Mouse (Mus musculus) cerebellum, adult 2 months (tissue): ENCODE data around the gene Oard1. TPM values are rescaled to one million over a fixed set of nuclear protein-coding genes. Genes with fewer than 3 reads are reported as not detected.
A peak's percentile ranks its signal among the peaks of the same experiment; 100 is the strongest.

Source experiments
- DNase-seq, 2 experiments: peaks; one replicate each; pipeline ENCODE4 v3.0.0; 2021
- H3K27ac ChIP-seq: fragments of 200-500 bp; 2 replicates; pipeline ENCODE4 v1.5.1; 2012; ENCODE audit warnings: low read length, control low read depth, inconsistent platforms; ENCODE audit not compliant: insufficient read depth
- H3K27me3 ChIP-seq: fragments of 200-500 bp; 2 replicates; pipeline ENCODE4 v1.6.1; 2012; ENCODE audit warnings: inconsistent platforms, mild to moderate bottlenecking, low read length, moderate library complexity; ENCODE audit not compliant: control insufficient read depth, insufficient read depth
- H3K4me1 ChIP-seq: fragments of 200-500 bp; 2 replicates; pipeline ENCODE4 v1.6.1; 2011; ENCODE audit warnings: low read length; ENCODE audit not compliant: control insufficient read depth, insufficient read depth
- H3K4me3 ChIP-seq: fragments of 200-500 bp; replicated peaks from 2 replicates; pipeline ENCODE3; 2011; ENCODE audit warnings: mild to moderate bottlenecking, low read depth, low read length, control low read depth; ENCODE audit not compliant: insufficient read depth
- CTCF ChIP-seq: fragments of 200-500 bp; IDR thresholded peaks from 2 replicates; pipeline ENCODE4 v1.5.1; 2011; ENCODE audit warnings: low read depth, mild to moderate bottlenecking, control low read depth, low read length, moderate library complexity, borderline replicate concordance; ENCODE audit not compliant: insufficient read depth
- POLR2A ChIP-seq: fragments of 200-500 bp; IDR thresholded peaks from 2 replicates; pipeline ENCODE4 v1.6.1; 2011; ENCODE audit warnings: low read length, control low read depth, borderline replicate concordance; ENCODE audit not compliant: insufficient read depth
- WGBS: fragments of 180-500 bp; shearing (Covaris S2); methylation state at CpG from one replicate; pipeline ENCODE4 v1.1.7; 2018; 5-methylcytosine and 5-hydroxymethylcytosine counted together
- polyA plus RNA-seq: library from polyadenylated mRNA; depleted of rRNA; stranded (reverse); fragments of >200 nt; gene quantifications from 2 replicates; pipeline ENCODE4 v1.2.3, GENCODE M21; 2012; rRNA removed

Gene Oard1
- 27.4 and 27.6 TPM in 2 replicates for polyA plus RNA-seq

DNA sequence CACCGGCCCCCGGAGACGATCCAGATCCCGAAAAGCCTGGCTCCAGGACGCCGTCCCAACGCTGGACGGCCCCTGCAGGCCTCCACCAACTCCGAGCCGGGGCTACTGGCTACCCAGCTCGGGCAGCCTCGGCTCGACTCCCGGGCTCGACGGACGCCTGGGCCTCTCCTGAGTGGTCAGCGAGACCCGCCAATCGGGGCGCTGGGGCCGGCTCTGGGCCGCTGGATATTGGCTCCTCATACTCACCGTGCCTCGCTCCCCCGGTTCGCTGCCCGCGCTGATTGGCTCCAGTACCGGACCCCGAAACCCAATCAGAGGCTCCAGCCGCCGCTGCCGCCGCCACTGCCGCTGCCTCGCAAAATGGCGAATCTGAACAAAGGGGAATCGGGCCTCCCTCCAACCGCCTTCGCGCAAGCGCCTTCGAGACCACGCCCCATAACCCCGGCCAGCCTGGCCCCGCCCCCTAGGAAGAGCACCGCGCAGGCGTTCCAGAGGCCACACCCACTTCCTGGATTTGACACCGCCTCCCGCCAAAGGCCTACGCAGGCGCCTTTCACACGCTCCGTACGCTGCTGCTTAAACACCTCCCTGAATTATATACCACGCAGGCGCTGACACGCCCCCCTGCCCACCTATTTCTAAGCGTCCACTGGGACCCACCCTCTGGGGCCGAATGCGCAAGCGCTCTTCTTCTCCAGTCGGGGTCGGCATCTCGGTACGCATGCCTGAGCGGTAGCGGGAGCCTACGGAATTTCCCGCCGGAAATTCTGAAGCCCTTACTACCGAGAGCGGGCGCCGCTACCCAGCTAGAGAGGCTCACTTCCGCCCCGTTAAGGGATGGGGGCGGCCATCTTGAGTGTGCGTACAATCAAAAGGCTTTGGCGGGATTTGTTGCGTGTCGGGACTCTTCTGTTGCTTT, at the start of gene Oard1, which contains the start of gene Nfya:
Gene Oard1, plus strand, starts transcription at position 635 of the 919 bp plus-strand sequence.
Gene Nfya, minus strand, starts transcription at position 527 of the 919 bp plus-strand sequence.
- WGBS: under 1% methylated on average over 84 of the region's 84 CpGs
- Histone ChIP-seq H3K27me3 (no peaks in the 10 kb centered on the region), H3K27ac (peak within 1 kb of the TSS; percentile 98)

DNA sequence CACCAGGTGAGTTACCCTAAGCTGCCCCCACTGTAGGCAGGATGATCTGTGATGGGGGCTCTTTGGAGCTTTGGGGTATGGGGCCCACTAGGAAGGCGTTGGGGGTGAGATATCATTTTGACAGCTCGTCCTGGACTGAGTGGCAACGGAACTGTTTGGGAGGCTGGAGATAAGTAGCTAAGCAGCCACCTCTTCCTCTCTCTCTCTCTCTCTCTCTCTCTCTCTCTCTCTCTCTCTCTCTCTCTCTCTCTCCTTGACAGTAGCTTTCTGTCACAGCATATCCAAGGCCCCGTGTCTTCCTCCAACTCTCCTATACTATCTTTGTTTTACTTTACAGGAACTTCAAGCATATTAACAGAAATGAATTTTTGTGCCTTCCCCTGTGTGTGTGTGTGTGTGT, 49.4 kb upstream of the Oard1 start:
- no peak for DNase-seq
- H3K27me3 ChIP-seq: no peaks in the 10 kb centered on the region
- TF ChIP-seq POLR2A: no peak
- no peak for TF ChIP-seq CTCF
- H3K4me3 ChIP-seq: no peak overlapping the region
- 88% methylated on average over 4 of the region's 4 CpGs for WGBS
- peaks cover 11% of the 10 kb centered on the region for H3K4me1 ChIP-seq
- H3K27ac ChIP-seq: no peak overlapping the region

More for the DNA sequence above, at the start of gene Oard1, which contains the start of gene Nfya:
- peak; percentile 100 for DNase-seq
- TF ChIP-seq POLR2A (peak; percentile 71), CTCF (no peak)
- Histone ChIP-seq H3K4me3 (peak within 1 kb of the TSS; percentile 93), H3K4me1 (peaks cover 7% of the 10 kb centered on the region; the same call in 1 of the 2 replicates)

DNA sequence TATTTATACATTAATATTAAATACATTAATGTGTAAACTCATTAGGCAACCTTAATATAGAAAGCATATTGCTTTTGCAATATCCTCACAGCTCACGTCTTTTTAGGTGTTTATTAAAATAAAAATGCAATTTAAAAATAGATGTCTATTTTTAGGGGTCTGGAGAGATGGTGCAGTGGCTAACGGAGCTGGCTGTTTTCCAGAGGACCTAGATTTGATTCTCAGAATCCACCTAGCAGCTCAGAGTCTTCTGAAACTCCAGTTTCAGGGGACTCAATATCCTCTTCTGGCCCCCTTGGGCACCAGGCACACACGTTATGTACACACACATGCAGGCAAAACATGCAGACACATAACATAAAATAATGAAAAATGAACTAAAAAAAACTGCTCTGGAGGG, 47.5 kb upstream of the Oard1 start:
- 36% methylated on average over 3 of the region's 3 CpGs for WGBS
- TF ChIP-seq POLR2A (no peak), CTCF (no peak)
- DNase-seq: no peak
- H3K4me3 ChIP-seq: no peak overlapping the region
- H3K4me1 ChIP-seq: peaks cover 11% of the 10 kb centered on the region
- no peak overlapping the region for H3K27ac ChIP-seq
- no peaks in the 10 kb centered on the region for H3K27me3 ChIP-seq

DNA sequence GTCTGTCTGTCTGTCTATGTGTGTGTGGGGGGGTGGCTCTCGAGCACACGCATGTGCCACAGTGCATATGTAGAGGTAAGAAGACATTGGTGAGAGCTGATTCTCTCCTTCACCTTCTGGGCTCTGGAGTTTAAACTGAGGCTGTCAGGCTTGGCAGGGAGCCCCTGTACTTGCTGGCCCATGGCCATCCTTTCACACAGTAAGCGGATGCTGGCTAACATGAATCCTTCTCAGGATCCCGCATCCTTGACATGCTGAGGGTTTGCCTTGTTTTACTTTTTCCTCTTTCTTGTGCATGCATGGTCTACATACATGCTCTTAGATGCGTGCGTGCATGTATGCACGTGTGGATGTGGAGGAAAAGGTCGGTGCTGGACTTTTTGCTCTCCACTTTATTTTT, 46.8 kb upstream of the Oard1 start:
- Histone ChIP-seq H3K27ac (no peak overlapping the region), H3K4me3 (no peak overlapping the region), H3K4me1 (peaks cover 11% of the 10 kb centered on the region), H3K27me3 (no peaks in the 10 kb centered on the region; the same call in 1 of the 2 replicates)
- no peak for TF ChIP-seq CTCF
- no peak for TF ChIP-seq POLR2A
- peak; percentile 59 to 65 for DNase-seq
- WGBS: 36% methylated on average over 8 of the region's 8 CpGs

DNA sequence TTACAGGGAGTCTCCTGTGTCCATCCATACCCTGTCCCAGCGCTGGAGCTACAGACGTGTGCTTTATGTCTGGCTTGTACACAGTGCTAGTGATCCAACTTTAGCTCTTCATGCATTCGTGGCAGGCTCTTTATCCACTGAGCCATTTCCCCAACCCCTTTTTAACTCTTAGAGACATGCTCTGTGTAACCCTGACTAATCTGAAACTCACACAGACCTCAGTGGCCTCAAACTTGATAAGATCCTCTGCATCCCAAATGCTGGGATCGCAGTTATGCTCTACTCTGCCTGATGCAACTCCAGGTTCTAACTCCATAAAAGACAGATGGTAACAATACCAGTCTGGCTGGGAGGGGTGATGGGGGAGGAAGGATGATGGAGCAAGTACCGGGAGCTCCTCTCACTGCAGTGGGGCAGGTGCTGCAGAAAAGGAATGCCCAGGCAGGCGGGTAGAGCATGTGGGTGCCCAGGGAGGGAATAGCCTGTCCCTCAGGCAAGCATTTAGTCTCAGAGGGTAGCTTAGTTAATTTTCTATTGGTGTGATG, 46.3 kb upstream of the Oard1 start:
- WGBS: 34% methylated on average over 6 of the region's 6 CpGs

DNA sequence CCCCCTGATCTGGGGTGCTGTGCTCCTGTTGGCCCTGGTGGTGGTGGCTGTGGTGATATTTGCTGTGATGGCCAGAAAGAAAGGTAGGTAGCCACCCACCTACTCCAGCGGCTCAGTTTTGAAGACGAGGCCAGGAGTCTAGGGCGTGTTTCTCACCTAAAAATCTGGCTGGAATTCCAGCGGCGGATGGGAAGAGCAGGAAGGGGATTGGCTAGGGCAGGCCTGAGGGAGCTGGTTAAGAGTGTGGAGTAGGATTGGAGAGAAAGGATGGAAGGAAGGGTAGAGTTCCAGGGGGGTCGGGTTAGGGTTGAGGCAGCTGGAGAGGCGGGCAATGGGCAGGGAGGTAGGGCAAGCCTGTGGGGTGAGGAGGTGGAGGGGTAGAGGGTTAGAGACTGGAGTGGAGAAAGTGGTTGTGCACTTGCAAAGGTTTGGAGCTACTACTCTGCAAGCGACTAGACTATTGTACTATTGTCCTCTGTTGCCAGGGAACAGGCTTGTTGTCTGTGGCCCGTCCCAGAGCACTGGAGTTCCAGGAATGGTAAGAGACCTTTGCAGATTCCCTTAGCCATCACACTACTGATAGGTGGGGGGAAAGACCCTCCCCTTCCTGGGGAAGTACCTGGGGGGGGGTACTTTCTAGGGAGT, 44.2 kb upstream of the Oard1 start:
- Histone ChIP-seq H3K4me3 (no peak overlapping the region), H3K27me3 (no peaks in the 10 kb centered on the region; the same call in 1 of the 2 replicates), H3K4me1 (peaks cover 11% of the 10 kb centered on the region), H3K27ac (no peak overlapping the region)
- WGBS: 77% methylated on average over 9 of the region's 9 CpGs
- TF ChIP-seq CTCF (no peak), POLR2A (no peak)
- no peak for DNase-seq

More for the DNA sequence above, 46.3 kb upstream of the Oard1 start:
- H3K4me1 ChIP-seq: peaks cover 11% of the 10 kb centered on the region
- H3K27me3 ChIP-seq: no peaks in the 10 kb centered on the region; the same call in 1 of the 2 replicates
- H3K4me3 ChIP-seq: no peak overlapping the region
- no peak overlapping the region for H3K27ac ChIP-seq
- TF ChIP-seq CTCF (no peak), POLR2A (no peak)
- DNase-seq: no peak

DNA sequence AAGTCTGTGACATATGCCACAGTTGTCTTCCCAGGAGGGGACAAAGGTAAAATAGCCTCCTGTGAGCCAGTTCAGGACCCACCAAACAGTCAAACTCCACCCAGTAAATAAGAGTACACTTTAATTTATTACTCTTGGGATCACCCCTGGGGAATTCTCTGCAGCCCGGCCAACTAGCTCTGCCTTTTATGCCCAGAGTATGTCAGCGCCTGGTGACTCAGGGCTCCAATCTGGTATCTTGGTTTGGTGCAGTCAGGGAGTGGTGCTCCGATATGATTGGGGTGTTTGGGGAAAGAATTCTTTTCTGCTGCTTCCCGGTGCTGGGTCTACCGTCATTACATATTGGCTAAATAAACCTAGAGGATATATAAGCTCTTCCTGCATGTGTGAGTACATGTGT, 43.0 kb upstream of the Oard1 start:
- TF ChIP-seq POLR2A (no peak), CTCF (no peak)
- H3K27me3 ChIP-seq: no peaks in the 10 kb centered on the region; the same call in 1 of the 2 replicates
- peaks cover 11% of the 10 kb centered on the region for H3K4me1 ChIP-seq
- H3K27ac ChIP-seq: no peak overlapping the region
- no peak overlapping the region for H3K4me3 ChIP-seq
- WGBS: 85% methylated on average over 5 of the region's 5 CpGs
- no peak for DNase-seq
